ENCODE assay signal across 21 mouse cellular contexts in genomic region chr15:79245321-79245720, GRCm38 (mm10). TPM values are rescaled to one million over a fixed set of nuclear protein-coding genes. Genes with fewer than 3 reads are reported as not detected.
DNase-seq lines count a peak whose midpoint lies in the region; ATAC-seq and TF ChIP-seq lines count a peak whose summit lies in the region.
"Had no signal": no experiment of that assay in that cellular context is flagged by ENCODE, and none has a peak within 500 bp of the region (broad histone marks: within the 10 kb centered on the region; RNA-seq: fewer than 3 reads in every experiment).

No protein-coding gene starts in this region.

- H3K4me1 ChIP-seq in heart, embryonic 12.5 days (replicated peaks), result peaks cover 23% of the 10 kb centered on the region
- H3K4me1 ChIP-seq in heart, embryonic 10.5 days, result peaks cover 28% of the 10 kb centered on the region
- peaks cover 19% of the 10 kb centered on the region for H3K4me1 ChIP-seq in heart, postnatal 0 days (ENCODE audit: control insufficient read depth, insufficient read depth)
- peaks cover 8% of the 10 kb centered on the region for H3K4me1 ChIP-seq in brown adipose tissue, adult 24 weeks (ENCODE audit: control insufficient read depth, insufficient read depth, insufficient read length, low read length)
- peaks cover 15% of the 10 kb centered on the region for H3K4me1 ChIP-seq in embryonic facial prominence, embryonic 10.5 days

- no peak for ATAC-seq in heart, embryonic 12.5 days (ENCODE audit: insufficient number of reproducible peaks, low FRiP score)
- no peak for ATAC-seq in heart, postnatal 0 days (ENCODE audit: insufficient read depth, low read depth)
- ATAC-seq: forebrain, embryonic 13.5 days; forebrain, postnatal 0 days; inflammation-experienced regulatory T-cells, adult 6 months; intestine, postnatal 0 days had no signal

- DNase-seq in heart, embryonic 10.5 days (ENCODE audit: low spot score), result no peak
- no peak for DNase-seq in heart, postnatal 0 days (ENCODE audit: low spot score)
- DNase-seq in heart, postnatal 4 days, result no peak
- no peak for DNase-seq in embryonic facial prominence, embryonic 10.5 days (ENCODE audit: low spot score)
- no peak for DNase-seq in natural killer cell, adult 2 months (ENCODE audit: low spot score in 2 of 2)
- DNase-seq: adrenal gland, adult 2 months; cerebellum, adult 2 months; cerebellum, postnatal 10 days; forebrain, postnatal 0 days; gastrocnemius, postnatal 10 days; heart, postnatal 36 days; kidney, adult 8-10 months had no signal

- H3K9me3 ChIP-seq in heart, embryonic 12.5 days (replicated peaks), result no peaks in the 10 kb centered on the region
- no peaks in the 10 kb centered on the region for H3K9me3 ChIP-seq in heart, embryonic 10.5 days
- no peaks in the 10 kb centered on the region for H3K9me3 ChIP-seq in heart, postnatal 0 days (replicated peaks; ENCODE audit: control insufficient read depth, low read length)
- H3K9me3 ChIP-seq in embryonic facial prominence, embryonic 10.5 days, result no peaks in the 10 kb centered on the region
- H3K9me3 ChIP-seq: embryonic facial prominence, embryonic 15.5 days; forebrain, embryonic 13.5 days; hindbrain, embryonic 15.5 days had no signal

- WGBS in heart, embryonic 12.5 days, result 80% methylated on average over 3 of the region's 3 CpGs
- 83% methylated on average over 3 of the region's 3 CpGs for WGBS in heart, embryonic 10.5 days
- WGBS in heart, postnatal 0 days, result 74% methylated on average over 3 of the region's 3 CpGs
- 96% methylated on average over 3 of the region's 3 CpGs for WGBS in embryonic facial prominence, embryonic 10.5 days

- H3K9ac ChIP-seq in heart, embryonic 12.5 days, result 0 out of 2 replicates have a peak overlapping the region, but pooled peaks have one; percentile 2
- no peak overlapping the region for H3K9ac ChIP-seq in heart, postnatal 0 days (replicated peaks; ENCODE audit: low read depth, low read length)
- H3K9ac ChIP-seq: embryonic facial prominence, embryonic 15.5 days; forebrain, embryonic 13.5 days; forebrain, postnatal 0 days; hindbrain, embryonic 15.5 days had no signal

- no peak for TF ChIP-seq CTCF in heart, postnatal 0 days (IDR thresholded peaks at IDR 0.05; ENCODE audit: low read depth)

- no peak for TF ChIP-seq EP300 in heart, postnatal 0 days (IDR thresholded peaks at IDR 0.05; ENCODE audit: low read depth)

- no peak overlapping the region for H3K4me2 ChIP-seq in heart, embryonic 12.5 days
- no peak overlapping the region for H3K4me2 ChIP-seq in heart, postnatal 0 days (ENCODE audit: low read depth, low read length)
- H3K4me2 ChIP-seq: embryonic facial prominence, embryonic 15.5 days; forebrain, embryonic 13.5 days; hindbrain, embryonic 15.5 days had no signal

- no peak overlapping the region for H3K27ac ChIP-seq in heart, embryonic 12.5 days (ENCODE audit: poor library complexity, severe bottlenecking)
- no peak overlapping the region for H3K27ac ChIP-seq in heart, embryonic 10.5 days
- peak overlapping the region; percentile 88 for H3K27ac ChIP-seq in heart, postnatal 0 days (ENCODE audit: low read depth)
- peak overlapping the region; percentile 12; the same call in 1 of the 2 replicates for H3K27ac ChIP-seq in brown adipose tissue, adult 24 weeks (replicated peaks; ENCODE audit: low read depth, low read length)
- 0 out of 2 replicates have a peak overlapping the region, but pooled peaks have one; percentile 21 for H3K27ac ChIP-seq in embryonic facial prominence, embryonic 10.5 days (replicated peaks)
- H3K27ac ChIP-seq: forebrain, embryonic 13.5 days; hindbrain, embryonic 15.5 days had no signal

- no peak overlapping the region for H3K4me3 ChIP-seq in heart, embryonic 12.5 days
- no peak overlapping the region for H3K4me3 ChIP-seq in heart, embryonic 10.5 days
- no peak overlapping the region for H3K4me3 ChIP-seq in heart, postnatal 0 days (ENCODE audit: low read depth, low read length)
- no peak overlapping the region for H3K4me3 ChIP-seq in brown adipose tissue, adult 24 weeks (ENCODE audit: insufficient read depth, low read depth, low read length)
- H3K4me3 ChIP-seq in embryonic facial prominence, embryonic 10.5 days, result no peak overlapping the region
- H3K4me3 ChIP-seq: embryonic facial prominence, embryonic 15.5 days; forebrain, embryonic 13.5 days; hindbrain, embryonic 15.5 days had no signal

- H3K36me3 ChIP-seq in heart, embryonic 12.5 days, result peaks cover 56% of the 10 kb centered on the region
- H3K36me3 ChIP-seq in heart, embryonic 10.5 days, result peaks cover 69% of the 10 kb centered on the region
- peaks cover 48% of the 10 kb centered on the region for H3K36me3 ChIP-seq in heart, postnatal 0 days (replicated peaks; ENCODE audit: control insufficient read depth, insufficient read depth, low read length)
- H3K36me3 ChIP-seq in embryonic facial prominence, embryonic 10.5 days (replicated peaks), result peaks cover 81% of the 10 kb centered on the region

- 0 out of 2 replicates have a peak, but pooled peaks cover 4% of the 10 kb centered on the region for H3K27me3 ChIP-seq in heart, embryonic 12.5 days (replicated peaks)
- peaks cover 13% of the 10 kb centered on the region; the same call in 1 of the 2 replicates for H3K27me3 ChIP-seq in heart, embryonic 10.5 days (ENCODE audit: insufficient read depth, poor library complexity, severe bottlenecking)
- no peaks in the 10 kb centered on the region for H3K27me3 ChIP-seq in heart, postnatal 0 days (ENCODE audit: control insufficient read depth, insufficient read depth, low read length)
- peaks cover 15% of the 10 kb centered on the region for H3K27me3 ChIP-seq in embryonic facial prominence, embryonic 10.5 days (replicated peaks; ENCODE audit: low read depth, poor library complexity, severe bottlenecking)
- H3K27me3 ChIP-seq: embryonic facial prominence, embryonic 15.5 days; hindbrain, embryonic 15.5 days had no signal

RNA-seq across cellular contexts. Expression of gene Slc16a8, which starts 9.2 kb away (rescaled TPM):
- 0.36 and 0.65 TPM in 2 replicates for polyA plus RNA-seq in heart, embryonic 12.5 days (2016; fragmentation: Nextera tagmentation; extraction: Ambion mirVana)
- polyA plus RNA-seq in heart, embryonic 10.5 days (2016; fragmentation: Nextera tagmentation; extraction: Ambion mirVana), result 0.15 and 0.26 TPM in 2 replicates
- total RNA-seq in heart, postnatal 0 days (2014; rRNA removed; ENCODE audit: low replicate concordance), result 0.73 and 1.8 TPM in 2 replicates
- polyA plus RNA-seq in heart, postnatal 0 days (2015; fragmentation: Nextera tagmentation; extraction: Ambion mirVana), result 0.67 and 0.97 TPM in 2 replicates
- total RNA-seq in heart, postnatal 4 days (2021), result under 1 TPM; 0.23 to 0.31 TPM
- not detected in 2 replicates for polyA plus RNA-seq in brown adipose tissue, adult 24 weeks (2012; ENCODE audit: insufficient read depth, insufficient read length, missing spikeins)
- 0.16 and 0.34 TPM in 2 replicates for polyA plus RNA-seq in embryonic facial prominence, embryonic 10.5 days (2016; fragmentation: Nextera tagmentation; extraction: Ambion mirVana)
- total RNA-seq: adrenal gland, adult 2 months; adrenal gland, postnatal 25 days had no signal
- polyA plus RNA-seq: embryonic facial prominence, embryonic 11.5 days; inflammation-experienced regulatory T-cells, adult 6 months; intestine, postnatal 0 days had no signal

RNA-seq across cellular contexts. Expression of gene Gm49486, which starts 16.1 kb away (rescaled TPM):
- 0.49 and 1.0 TPM in 2 replicates for polyA plus RNA-seq in heart, embryonic 12.5 days (2016; fragmentation: Nextera tagmentation; extraction: Ambion mirVana)
- polyA plus RNA-seq in heart, embryonic 10.5 days (2016; fragmentation: Nextera tagmentation; extraction: Ambion mirVana), result 0.16 and 0.39 TPM in 2 replicates
- 0.12 and 0.80 TPM in 2 replicates for total RNA-seq in heart, postnatal 0 days (2014; rRNA removed; ENCODE audit: low replicate concordance)
- polyA plus RNA-seq in heart, postnatal 0 days (2015; fragmentation: Nextera tagmentation; extraction: Ambion mirVana), result 0.74 and 1.0 TPM in 2 replicates
- under 1 TPM; 0.52 to 0.74 TPM for total RNA-seq in heart, postnatal 4 days (2021)
- polyA plus RNA-seq in brown adipose tissue, adult 24 weeks (2012; ENCODE audit: insufficient read depth, insufficient read length, missing spikeins), result 1.2 TPM in 1 of 2 replicates, not detected in the other
- 0.29 and 0.35 TPM in 2 replicates for polyA plus RNA-seq in embryonic facial prominence, embryonic 10.5 days (2016; fragmentation: Nextera tagmentation; extraction: Ambion mirVana)
- total RNA-seq: adrenal gland, adult 2 months; adrenal gland, postnatal 25 days had no signal
- polyA plus RNA-seq: adrenal gland, adult 2 months; inflammation-experienced regulatory T-cells, adult 6 months had no signal

RNA-seq across cellular contexts. Expression of gene Pick1, which starts 16.3 kb away (rescaled TPM):
- polyA plus RNA-seq in heart, embryonic 12.5 days (2016; fragmentation: Nextera tagmentation; extraction: Ambion mirVana), result 33.8 and 37.6 TPM in 2 replicates
- 41.0 and 41.3 TPM in 2 replicates for polyA plus RNA-seq in heart, embryonic 10.5 days (2016; fragmentation: Nextera tagmentation; extraction: Ambion mirVana)
- total RNA-seq in heart, postnatal 0 days (2014; rRNA removed; ENCODE audit: low replicate concordance), result 23.8 and 27.2 TPM in 2 replicates
- polyA plus RNA-seq in heart, postnatal 0 days (2015; fragmentation: Nextera tagmentation; extraction: Ambion mirVana), result 26.9 and 29.8 TPM in 2 replicates
- 10 to 100 TPM; 24.5 to 26.0 TPM for total RNA-seq in heart, postnatal 4 days (2021)
- 12.2 and 13.0 TPM in 2 replicates for polyA plus RNA-seq in brown adipose tissue, adult 24 weeks (2012; ENCODE audit: insufficient read depth, insufficient read length, missing spikeins)
- 45.6 and 50.1 TPM in 2 replicates for polyA plus RNA-seq in embryonic facial prominence, embryonic 10.5 days (2016; fragmentation: Nextera tagmentation; extraction: Ambion mirVana)

RNA-seq across cellular contexts. Expression of gene Baiap2l2, which starts 40.0 kb away (rescaled TPM):
- 9.3 and 11.9 TPM in 2 replicates for polyA plus RNA-seq in heart, embryonic 12.5 days (2016; fragmentation: Nextera tagmentation; extraction: Ambion mirVana)
- polyA plus RNA-seq in heart, embryonic 10.5 days (2016; fragmentation: Nextera tagmentation; extraction: Ambion mirVana), result 10.2 and 14.7 TPM in 2 replicates
- 0.23 and 0.27 TPM in 2 replicates for total RNA-seq in heart, postnatal 0 days (2014; rRNA removed; ENCODE audit: low replicate concordance)
- polyA plus RNA-seq in heart, postnatal 0 days (2015; fragmentation: Nextera tagmentation; extraction: Ambion mirVana), result 2.2 and 4.5 TPM in 2 replicates
- 1 to 10 TPM; 1.3 to 2.0 TPM for total RNA-seq in heart, postnatal 4 days (2021)
- 0.54 and 1.1 TPM in 2 replicates for polyA plus RNA-seq in brown adipose tissue, adult 24 weeks (2012; ENCODE audit: insufficient read depth, insufficient read length, missing spikeins)
- polyA plus RNA-seq in embryonic facial prominence, embryonic 10.5 days (2016; fragmentation: Nextera tagmentation; extraction: Ambion mirVana), result 2.5 and 6.0 TPM in 2 replicates
- total RNA-seq: adrenal gland, postnatal 25 days had no signal

Comparison
In these comparisons a context has a peak if more than half of its experiments do, and no peak if none do; other contexts are left out.
1. H3K27ac ChIP-seq: peak in heart, postnatal 0 days (single experiment), brown adipose tissue, adult 24 weeks (single experiment) and embryonic facial prominence, embryonic 10.5 days (single experiment); none in heart, embryonic 12.5 days (single experiment) and heart, embryonic 10.5 days (single experiment).